Mouse (Mus musculus): Measurements from ENCODE around the gene Gm7138.
"Not testable (repeated sequence)": the region's sequence is repeated elsewhere in the genome, so short reads cannot be mapped to it uniquely, and the experiment has no call there.

Gene Gm7138

GRCm38 (mm10) chr10:77750686-77751085 is 26.1 kb downstream of the Gm7138 start:
- DNase-seq (ENCODE audit: low read depth, low spot score): peak; percentile 9

GRCm38 (mm10) chr10:77741924-77742688 is 34.6 kb downstream of the Gm7138 start, which contains the start of gene Gm18596:
Gene Gm18596, minus strand, starts transcription at chr10:77742638.
- not testable (repeated sequence) for DNase-seq (ENCODE audit: low read depth, low spot score)

GRCm38 (mm10) chr10:77738929-77739328 is 37.8 kb downstream of the Gm7138 start:
- DNase-seq (ENCODE audit: low read depth, low spot score): no peak

GRCm38 (mm10) chr10:77735928-77736327 is 40.8 kb downstream of the Gm7138 start:
- peak; percentile 65 for DNase-seq (ENCODE audit: low read depth, low spot score)

GRCm38 (mm10) chr10:77729241-77729640 is 47.5 kb downstream of the Gm7138 start:
- DNase-seq (ENCODE audit: low read depth, low spot score): peak; percentile 69

GRCm38 (mm10) chr10:77728280-77728679 is 48.5 kb downstream of the Gm7138 start:
- DNase-seq (ENCODE audit: low read depth, low spot score): peak; percentile 15

Measured in ZHBTc4 (cell line).